Mouse (Mus musculus): Measurements from ENCODE around the gene Rtcb.

Rtcb gene

GRCm38 (mm10) chr10:85957464-85957950 lies at the start of gene Rtcb:
TSS of gene Rtcb (minus strand) at chr10:85957823.
- DNase-seq = peak; percentile 90 to 99

DNA sequence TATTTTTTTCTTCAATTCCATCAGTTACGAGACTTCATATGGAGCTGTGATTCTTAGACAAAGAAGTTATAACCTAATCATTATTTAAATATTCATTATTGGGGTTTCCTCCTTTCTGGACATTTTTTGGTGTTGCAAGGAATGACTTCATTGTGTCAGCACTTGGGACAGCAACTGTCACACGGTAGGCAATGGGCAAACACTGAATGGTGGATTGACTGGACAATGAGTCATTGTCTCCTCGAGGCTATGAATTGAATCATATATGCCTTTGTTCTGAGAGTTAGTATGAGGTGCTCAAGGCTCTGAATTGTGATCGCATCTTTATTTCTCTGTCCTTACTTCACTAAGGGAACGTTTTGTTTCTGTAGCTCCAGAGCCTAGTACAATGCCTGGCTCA lies 48.8 kb upstream of the Rtcb start:
- DNase-seq = no peak

- no peak for DNase-seq
These were observed 42.8 kb upstream of the Rtcb start for GRCm38 (mm10) chr10:86000447-86000846.

- no peak for DNase-seq
These were observed 37.0 kb upstream of the Rtcb start for GRCm38 (mm10) chr10:85994543-85995104.

GRCm38 (mm10) chr10:85993836-85994235 lies 36.2 kb upstream of the Rtcb start:
- no peak for DNase-seq

DNA sequence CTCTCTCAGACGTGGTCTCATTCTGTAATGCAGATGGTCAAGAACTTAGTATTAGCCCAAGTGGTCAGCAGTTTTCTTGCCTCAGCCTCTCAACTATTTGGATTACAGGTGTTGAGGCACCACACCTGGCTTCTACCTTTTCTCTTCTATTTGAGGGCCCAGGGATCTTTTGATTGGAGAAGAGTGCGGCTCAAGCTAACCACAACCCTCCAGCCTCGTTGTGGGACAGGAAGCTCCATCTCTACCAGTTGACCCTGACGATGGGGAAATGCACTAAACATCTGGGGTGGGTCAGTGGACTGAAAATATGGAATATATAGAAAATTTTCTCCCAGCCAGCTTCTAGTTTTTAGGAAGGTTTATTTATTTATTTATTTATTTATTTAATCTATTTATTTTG lies 34.8 kb upstream of the Rtcb start:
- DNase-seq = no peak

DNA sequence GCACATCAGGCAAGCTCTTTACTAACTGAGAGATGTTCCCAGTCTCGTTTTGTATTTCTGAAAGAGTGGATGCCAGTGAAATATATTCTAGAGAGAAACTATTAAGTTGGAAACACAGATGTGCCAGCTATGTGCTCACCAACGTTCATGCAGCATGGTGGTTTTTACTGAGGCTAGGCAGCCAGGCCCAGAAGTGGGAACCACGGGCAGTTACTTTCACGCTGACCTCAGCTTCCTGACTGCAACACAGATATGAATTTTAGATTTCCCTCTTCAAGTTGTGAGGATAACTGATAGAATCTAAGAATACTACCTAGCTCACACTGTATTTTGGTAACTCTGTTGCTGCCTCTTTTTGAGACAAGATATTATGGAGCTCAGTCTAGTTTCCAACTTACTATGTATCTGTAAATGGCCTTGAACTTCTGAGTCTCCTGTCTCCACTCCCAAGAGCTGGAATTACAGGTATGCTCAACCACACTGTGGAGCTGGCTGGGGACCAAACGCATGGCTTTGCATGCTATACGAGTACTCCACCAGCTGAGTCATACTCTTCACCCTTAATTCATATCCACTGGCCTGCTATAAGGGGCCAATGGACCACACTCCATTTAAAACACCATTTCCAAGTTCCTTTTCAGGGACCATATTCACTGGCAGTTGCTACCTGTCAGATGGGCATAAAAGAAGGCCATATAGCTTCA lies 31.9 kb upstream of the Rtcb start:
- no peak for DNase-seq

GRCm38 (mm10) chr10:85972915-85973314 lies 15.3 kb upstream of the Rtcb start:
- DNase-seq = peak in 1 of 2 experiments; percentile 13

DNA sequence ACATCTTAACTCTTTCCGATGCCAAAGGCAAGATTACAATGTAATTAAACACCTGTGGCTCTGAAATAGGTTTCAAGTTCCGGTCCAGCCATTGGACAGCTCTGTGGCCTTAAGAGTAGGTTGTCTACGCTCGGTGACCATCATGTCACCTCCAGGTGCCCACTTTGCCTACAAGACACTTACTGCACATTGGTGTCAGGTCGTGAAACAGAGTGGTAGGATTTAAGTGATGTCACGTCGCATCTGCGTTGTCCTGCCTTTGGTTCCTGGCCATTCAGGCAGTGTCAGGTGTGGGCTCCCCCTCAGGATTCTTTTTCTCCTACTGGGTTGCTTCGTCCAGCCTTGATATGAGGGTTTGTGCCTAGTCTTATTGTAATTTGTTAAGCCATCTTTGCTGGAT lies 14.2 kb upstream of the Rtcb start:
- no peak for DNase-seq

GRCm38 (mm10) chr10:85969894-85970620 lies 12.4 kb upstream of the Rtcb start:
- DNase-seq = no peak

DNA sequence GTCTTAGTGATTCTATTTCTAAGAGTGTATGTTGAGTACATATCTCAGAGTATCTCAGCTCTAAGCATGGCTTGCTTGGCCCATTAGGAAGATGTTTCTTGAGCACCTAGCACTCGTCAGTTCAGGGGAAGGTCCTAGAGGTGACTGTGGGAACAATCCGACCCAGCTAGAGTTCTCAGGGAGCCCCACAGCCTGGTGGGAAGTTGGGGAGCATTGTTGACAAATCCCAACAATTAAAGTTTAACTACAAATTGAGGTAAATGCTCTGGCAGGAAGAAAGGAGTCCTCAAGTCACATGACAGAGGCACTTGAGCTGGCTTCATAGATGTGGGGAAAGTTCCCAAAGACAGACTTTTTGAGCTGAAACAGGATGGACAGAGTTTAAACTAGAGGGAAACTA lies 11.1 kb upstream of the Rtcb start:
- DNase-seq = no peak

DNA sequence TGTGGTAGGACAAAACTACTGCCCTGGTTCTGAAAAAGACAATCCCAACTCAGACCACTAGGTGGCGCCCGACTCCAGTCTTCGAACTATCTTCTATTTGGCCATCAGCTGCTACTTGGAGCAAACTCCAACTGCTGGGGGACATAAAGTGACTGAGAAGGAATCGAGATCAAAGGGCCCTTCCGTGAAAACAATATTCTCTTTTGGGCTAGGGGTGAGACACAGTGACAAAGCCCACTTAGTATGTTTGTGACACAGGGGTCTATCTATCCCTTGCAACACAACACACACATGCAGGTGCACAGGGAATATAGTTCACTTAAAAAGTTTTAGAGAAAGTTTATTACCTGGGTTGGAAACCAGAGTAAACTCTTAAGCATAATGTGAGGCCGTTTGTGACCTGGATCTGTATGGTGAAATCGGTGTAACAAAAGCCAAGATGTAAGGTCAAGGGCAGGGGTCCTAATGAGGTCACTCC lies 10.6 kb upstream of the Rtcb start:
- peak; percentile 71 to 86 for DNase-seq

DNA sequence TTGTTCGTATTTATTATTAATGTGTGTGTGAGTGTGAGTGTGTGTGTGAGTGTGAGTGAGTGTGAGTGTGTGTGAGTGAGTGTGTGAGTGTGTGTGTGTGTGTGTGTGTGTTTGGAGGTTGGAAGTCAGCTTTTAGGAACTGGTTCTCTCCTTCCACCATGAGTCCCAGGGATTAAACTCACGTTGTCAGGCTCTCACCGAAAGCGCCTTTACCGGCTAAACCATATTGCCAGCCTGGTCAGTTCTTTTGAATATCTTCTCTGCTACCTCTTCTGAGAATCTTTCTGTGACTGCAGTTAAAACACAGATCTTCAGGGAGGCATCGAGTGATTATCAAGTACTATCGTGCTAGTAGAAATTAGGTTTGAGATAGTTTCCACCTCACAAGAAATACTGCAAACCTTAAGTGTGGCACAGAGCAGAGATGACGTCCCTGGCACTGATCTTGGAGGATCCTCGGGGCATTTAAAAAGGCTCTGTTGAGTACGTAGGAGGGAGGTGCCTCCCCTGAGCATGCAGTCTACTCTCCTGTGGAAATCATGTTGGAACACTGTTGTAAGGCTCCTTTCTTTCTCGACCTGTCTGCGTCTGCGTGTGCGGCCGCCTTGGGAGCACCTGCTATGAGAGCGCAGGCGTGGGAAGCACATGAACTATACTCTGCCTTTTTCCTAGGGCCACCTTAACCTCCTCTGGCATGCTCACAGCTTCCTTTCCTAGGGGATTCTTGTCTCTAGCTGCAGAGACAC lies 10.0 kb upstream of the Rtcb start:
- DNase-seq = no peak

GRCm38 (mm10) chr10:85966476-85966875 lies 8.9 kb upstream of the Rtcb start:
- DNase-seq = no peak

DNA sequence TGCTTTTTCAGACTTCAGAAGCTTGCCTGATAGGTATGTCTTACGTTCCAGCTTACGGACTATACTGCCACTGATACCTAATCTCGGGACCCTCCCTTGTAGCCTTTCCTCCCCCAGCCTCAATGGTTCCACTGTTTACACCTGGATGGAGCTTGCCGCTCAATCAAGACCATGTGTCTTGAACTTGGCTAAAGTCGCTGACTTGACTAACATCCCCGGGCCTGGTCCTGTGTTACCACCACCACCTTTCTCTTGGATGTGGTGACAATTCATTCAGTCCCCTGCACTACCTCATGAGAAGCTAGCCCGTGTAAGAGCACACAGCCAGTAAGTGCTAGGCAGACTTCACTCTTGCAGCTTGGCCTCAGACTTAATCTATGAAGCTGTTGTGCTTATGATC lies 6.7 kb upstream of the Rtcb start:
- no peak for DNase-seq

- no peak for DNase-seq
These were observed 5.3 kb upstream of the Rtcb start for GRCm38 (mm10) chr10:85962897-85963296.

- DNase-seq = no peak
These were observed 678 bp downstream of the Rtcb start for GRCm38 (mm10) chr10:85956871-85957419.

DNA sequence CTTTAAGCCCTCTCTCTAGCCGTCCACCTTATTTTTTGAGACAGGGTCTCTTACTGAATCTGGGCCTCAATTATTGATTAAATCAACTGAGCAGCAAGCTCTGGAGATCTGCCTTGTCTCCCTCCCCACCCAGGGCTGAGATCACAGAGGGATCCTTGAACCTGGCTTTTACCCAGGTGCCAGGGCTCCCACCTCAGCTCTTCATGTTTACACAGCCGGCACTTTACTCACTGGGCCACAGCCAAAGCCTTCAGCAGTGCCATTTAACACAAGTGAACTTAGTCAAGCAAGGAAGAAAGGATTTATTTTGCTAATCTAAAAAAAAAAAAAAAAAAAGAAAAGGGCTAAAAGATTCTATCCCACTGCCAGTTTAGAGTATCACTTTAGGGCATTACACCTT lies 3.2 kb downstream of the Rtcb start:
- DNase-seq = no peak

DNA sequence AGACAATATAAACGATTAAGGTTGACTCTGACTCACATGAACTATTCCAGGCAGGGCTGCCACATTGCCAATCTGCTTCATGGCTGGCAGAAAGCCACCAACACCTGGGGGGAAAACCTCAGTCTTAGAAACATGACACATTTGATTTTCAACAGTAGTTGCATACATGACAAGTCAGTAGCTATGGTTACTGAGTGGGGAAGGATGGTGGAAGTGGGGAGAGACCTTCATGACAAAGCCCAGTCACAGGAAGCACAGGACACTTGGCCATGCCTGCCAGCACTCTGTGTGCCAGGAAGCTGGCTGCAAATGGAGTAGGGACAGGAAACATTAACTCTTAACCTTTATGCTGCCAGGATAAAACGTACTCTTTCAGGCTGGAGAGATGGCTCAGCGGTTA lies 4.2 kb downstream of the Rtcb start:
- DNase-seq = no peak

DNA sequence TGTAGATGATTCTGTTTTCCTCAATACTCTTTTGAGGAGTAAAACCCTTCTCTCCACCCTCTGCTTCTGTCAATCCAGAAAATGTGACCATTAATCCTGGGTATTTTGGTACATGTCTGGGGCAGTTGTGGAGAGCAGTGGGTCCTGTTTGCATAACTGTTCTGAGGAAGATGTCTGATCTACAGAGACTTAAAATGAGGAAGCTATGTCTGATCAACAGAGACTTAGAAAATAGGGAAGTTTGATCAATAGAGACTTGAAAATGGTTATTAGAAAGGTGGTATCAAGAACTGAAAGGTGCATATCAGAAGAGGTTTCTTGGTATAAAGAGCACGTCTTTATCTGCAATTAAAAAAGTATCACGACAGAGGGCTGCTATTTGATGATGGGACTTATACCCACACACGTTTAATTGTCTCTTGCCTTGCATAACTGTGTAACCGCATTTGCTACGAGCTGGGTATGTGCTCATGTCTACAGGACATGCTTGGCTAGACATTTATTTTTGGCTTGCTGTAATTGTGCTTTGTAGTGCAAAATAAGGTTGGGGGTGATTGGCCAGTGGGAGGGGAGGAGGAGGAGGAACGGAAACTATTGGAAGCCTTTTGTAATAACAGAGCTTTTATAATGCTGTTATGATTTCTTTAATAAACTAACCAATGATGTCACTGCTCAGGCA lies 5.7 kb downstream of the Rtcb start:
- DNase-seq = no peak

DNA sequence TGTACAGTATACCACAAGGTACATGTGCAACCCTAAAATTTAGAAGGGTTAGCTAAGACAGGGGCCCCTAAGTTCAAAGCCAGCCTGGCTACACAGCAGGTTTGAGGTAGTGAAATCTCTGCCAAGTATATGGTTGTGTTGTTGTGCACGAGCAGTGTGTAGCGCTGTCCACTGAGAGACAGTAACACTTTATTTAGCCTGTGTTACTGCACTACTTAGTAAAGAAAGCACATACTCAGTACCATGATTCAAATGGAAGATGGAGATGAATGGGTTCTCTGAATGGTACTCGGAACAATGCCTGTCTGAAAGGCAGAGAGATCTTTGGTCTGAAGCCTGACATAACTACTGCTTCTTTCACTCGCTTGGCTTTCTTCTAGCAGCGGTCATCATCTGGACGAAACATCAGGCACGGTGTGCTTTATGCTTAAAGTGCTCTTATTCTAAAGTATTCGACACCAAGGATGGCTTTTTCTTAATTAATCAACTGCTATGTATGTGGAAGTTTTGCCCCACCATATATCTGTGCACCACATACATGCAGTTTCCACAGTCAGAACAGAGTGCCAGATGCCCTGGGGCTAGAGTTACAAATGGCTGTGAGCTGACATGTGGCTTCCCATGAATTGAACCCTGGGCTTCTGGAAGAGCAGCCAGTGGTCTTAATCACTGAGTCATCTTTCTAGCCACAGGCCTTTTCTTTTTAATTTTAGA lies 9.0 kb downstream of the Rtcb start:
- no peak for DNase-seq

All from cerebellum, adult 18-20 months (tissue).